Mouse (Mus musculus) central nervous system, embryonic 18 days (tissue): ENCODE results near the gene Hvcn1. TPM values are rescaled to one million over a fixed set of nuclear protein-coding genes. Genes with fewer than 3 reads are reported as not detected.

Source experiments
- polyA plus RNA-seq: library from polyadenylated mRNA; depleted of rRNA; stranded (reverse); fragments of >200 nt; gene quantifications from 2 replicates; pipeline ENCODE4 v1.2.3, GENCODE M21; 2012; rRNA removed

Gene Hvcn1
- 0.98 and 1.3 TPM in 2 replicates for polyA plus RNA-seq

DNA sequence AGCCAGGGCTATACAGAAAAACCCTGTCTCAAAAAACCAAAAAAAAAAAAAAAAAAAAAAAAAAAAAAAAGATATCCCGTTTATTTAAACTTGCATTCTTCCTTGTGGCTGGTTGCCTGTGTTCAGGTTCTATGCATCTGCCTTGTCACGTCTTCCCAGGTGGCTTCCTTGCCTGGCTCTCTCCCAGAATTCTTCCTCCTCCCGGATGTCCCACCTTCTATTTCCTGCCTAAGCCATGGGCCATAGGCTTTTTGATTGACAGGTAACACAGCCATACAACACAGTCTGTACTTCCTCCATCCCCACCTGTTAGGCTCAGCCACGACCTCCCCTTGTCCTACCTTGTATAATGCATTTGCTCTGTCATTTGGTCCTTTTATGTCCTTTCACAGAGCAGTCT is at the start of gene Hvcn1:
TSS of gene Hvcn1 (plus strand) at position 330 of the 400 bp plus-strand sequence.

DNA sequence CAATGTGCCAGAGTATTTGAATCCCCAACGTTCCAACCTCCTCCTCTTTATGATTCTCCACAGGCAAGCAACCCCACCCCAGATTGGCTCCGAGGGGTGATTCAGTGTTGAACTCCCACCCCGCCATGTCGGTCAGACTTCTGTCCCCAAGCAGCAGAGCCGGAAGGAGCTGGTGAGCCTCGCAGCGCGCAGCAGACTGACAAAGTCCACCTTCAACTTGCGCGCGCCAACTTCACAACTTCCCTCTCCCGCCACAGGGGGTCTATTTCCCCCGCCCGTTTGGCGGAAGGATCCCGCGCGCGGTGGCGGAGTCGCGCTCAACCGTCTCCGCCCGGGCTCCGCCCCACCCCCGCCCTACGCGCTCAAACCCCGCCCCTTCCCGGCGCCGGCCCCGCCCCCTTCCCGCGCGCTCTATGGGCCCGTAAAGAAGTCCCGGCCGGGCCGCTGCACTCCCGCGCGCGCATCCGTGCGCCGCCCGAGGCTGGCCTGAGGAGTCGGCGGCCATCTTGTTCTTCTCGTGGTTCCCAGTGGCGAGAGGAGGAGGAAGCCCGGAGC is 48.7 kb upstream of the Hvcn1 start, which contains the start of gene Ppp1cc:
TSS of gene Ppp1cc (plus strand) at position 452 of the 555 bp plus-strand sequence.

DNA sequence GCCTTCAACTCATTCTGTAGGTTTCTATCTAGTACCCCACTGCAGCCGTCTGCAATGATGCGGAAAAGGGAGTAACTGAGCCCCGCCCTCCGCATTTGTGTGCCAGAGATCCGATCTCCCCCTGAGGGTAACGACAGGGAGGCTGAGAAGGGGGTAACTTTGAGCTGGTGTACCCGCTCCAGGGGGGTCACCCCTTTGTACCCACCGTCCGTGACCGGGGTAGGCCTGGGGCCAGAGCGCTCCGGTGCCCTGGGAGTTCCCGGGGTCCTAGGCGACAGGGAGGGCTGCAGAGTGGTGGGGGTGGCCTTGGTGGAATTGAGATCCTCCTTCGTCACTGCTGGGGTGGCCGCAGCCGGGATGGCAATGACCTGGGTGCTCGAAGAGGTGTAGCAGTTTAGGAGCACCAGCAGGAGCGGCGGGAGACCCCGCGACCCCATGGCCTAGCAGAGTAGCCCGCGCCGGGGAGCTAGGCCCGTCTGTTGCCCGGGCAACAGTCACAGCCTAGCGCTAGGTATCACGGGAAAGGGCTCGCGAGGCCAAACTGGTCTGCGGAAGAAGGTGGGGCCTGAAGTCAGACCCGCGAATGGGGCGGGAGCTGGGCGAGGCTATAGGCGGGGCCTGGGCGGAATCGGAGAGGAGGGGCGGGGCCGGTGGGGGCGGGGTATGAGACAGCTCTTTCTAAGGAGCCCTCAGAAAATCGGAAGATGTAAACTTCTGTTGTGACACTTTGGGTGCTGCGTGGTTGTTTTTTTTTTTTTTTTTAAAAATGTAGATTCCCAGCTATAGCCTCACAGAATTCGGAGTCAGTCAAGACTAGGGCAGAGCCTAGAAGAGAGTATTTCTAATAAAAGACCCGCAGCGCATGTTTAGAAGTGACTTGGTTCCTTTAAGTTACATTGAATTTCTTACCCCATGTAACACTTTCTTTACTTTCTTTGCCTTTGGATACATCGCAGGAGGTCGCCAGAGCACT is 57.6 kb downstream of the Hvcn1 start, which contains the start of gene Tctn1:
TSS of gene Tctn1 (minus strand) at position 528 of the 973 bp plus-strand sequence.

DNA sequence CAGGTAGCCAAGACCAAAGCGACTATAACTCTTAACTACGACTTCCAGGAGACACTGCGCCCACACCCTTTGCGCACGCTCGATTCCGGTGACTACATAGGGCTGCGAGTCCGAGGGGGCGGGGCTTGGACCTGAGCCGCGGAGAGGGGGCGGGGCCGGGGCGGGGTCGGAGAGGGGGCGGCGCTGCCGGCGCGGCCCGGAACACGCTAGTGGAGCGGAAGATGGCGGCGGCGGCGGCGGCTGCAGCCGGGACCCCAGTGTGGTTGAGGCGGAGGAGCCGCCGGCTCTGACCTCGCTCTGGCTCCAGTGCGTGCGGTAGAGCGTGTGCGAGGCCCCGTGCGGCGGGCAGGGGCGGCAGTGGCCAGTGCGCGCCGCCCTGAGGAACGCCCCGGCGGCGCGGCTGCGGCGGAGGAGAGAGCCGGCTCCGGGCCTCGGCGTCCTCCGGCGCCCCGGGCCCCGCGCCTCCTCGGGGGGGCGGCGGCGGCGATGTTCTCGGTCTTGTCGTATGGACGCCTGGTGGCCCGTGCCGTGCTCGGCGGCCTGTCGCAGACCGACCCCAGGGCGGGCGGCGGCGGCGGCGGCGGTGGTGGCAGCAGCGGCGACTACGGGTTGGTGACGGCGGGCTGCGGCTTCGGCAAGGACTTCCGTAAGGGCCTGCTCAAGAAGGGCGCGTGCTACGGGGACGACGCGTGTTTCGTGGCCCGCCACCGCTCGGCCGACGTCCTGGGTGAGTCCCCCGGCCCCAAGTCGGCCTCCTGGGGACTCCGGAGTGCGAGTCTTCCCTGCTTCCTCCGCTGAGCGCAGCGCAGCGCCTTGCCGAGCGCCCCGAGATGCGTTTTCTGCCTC is 77.8 kb downstream of the Hvcn1 start, which contains the start of gene Pptc7:
TSS of gene Pptc7 (plus strand) at position 183 of the 846 bp plus-strand sequence.

Other genes with a start within 250 kb of the Hvcn1 start
- 41.4 and 53.9 TPM in 2 replicates for gene Cux2, start 156.7 kb upstream of the Hvcn1 start, polyA plus RNA-seq
- 0.71 and 7.8 TPM in 2 replicates for gene Myl2, start 105.9 kb upstream of the Hvcn1 start, polyA plus RNA-seq
- 0.16 and 0.21 TPM in 2 replicates for gene Ccdc63, start 66.0 kb upstream of the Hvcn1 start, polyA plus RNA-seq
- gene Ppp1cc, start 48.5 kb upstream of the Hvcn1 start, polyA plus RNA-seq: 285 TPM in 2 replicates
- 33.7 and 34.2 TPM in 2 replicates for gene Tctn1, start 57.7 kb downstream of the Hvcn1 start, polyA plus RNA-seq
- gene Pptc7, start 77.6 kb downstream of the Hvcn1 start, polyA plus RNA-seq: 11.6 and 11.8 TPM in 2 replicates
- gene Rad9b, start 147.4 kb downstream of the Hvcn1 start, polyA plus RNA-seq: 22.9 and 25.0 TPM in 2 replicates
- 204 and 220 TPM in 2 replicates for gene Vps29, start 147.6 kb downstream of the Hvcn1 start, polyA plus RNA-seq
- gene Gpn3, start 165.1 kb downstream of the Hvcn1 start, polyA plus RNA-seq: 47.7 and 49.4 TPM in 2 replicates
- 140 TPM in 2 replicates for gene Fam216a, start 165.6 kb downstream of the Hvcn1 start, polyA plus RNA-seq
- gene Arpc3, start 185.1 kb downstream of the Hvcn1 start, polyA plus RNA-seq: 402 and 404 TPM in 2 replicates
- gene Anapc7, start 214.9 kb downstream of the Hvcn1 start, polyA plus RNA-seq: 43.9 and 44.6 TPM in 2 replicates